Mouse (Mus musculus) cerebellum, postnatal 36 days (tissue): ENCODE measurements at regions not wholly inside any gene's neighbourhood (a gene's known extent, or its start where the extent isn't known, plus 50 kb on each side); places are given as distances from the start of the nearest gene placed in this dataset.
A peak's percentile ranks its signal among the peaks of the same experiment; 100 is the strongest.
"Not testable (repeated sequence)": the region's sequence is repeated elsewhere in the genome, so short reads cannot be mapped to it uniquely, and the experiment has no call there.

Source experiments
- DNase-seq, 2 experiments: peaks; one replicate each; pipeline ENCODE4 v3.0.0; 2021 to 2022; ENCODE audit warnings: mixed read lengths in 2 of 2

DNA sequence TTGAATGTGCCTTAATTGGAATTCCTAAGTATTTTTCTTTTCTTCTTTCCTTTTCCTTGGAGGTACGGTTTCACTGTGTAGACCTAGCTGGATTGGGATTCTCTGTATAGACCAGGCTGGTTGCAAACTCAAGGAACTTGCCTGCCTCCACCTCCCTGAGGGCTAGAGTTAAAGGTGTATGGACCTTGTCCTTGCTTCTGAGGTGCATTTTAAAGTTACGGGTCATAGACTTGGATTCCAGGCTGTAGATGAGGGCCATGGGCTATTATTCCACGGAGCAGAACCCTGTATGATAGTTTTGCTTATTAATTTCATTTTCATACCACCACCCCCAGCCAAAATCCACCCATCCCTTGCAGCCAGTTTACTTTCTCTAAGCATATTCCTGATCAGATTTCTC, 50.7 kb upstream of the Wdr26 start:
- no peak for DNase-seq

DNA sequence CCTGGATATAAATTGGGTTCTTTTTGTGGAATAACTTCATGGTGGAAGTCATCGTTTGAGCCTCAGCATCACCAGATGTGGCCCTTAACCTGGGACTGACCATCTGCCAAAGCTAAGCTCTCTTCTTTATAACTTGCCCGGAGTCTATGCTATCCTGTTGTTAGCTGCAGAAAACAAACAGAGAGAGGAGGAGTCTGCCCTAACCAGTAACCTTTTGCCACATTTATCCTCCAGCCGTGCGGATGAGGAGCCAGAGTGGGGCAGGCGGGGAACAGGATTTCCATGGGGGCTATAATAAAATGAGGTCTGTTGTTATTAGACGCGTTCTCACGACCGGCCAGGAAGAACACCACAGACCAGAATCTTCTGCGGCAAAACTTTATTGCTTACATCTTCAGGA, 51.4 kb upstream of the Wdr26 start:
- DNase-seq: no peak

DNA sequence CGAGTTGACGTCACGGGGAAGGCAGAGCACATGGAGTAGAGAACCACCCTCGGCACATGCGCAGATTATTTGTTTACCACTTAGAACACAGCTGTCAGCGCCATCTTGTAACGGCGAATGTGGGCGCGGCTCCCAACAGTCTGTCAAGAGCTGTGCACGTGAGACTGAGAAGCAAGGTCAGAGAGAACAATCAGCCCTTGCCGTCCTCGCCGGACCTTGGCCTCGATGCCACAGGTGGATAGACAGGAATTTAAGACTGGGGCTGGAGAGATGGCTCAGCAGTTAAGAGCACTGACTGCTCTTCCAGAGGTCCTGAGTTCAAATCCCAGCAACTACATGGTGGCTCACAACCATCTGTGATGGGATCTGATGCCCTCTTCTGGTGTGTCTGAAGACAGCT, 58.7 kb upstream of the Wdr26 start:
- DNase-seq: not testable (repeated sequence)

DNA sequence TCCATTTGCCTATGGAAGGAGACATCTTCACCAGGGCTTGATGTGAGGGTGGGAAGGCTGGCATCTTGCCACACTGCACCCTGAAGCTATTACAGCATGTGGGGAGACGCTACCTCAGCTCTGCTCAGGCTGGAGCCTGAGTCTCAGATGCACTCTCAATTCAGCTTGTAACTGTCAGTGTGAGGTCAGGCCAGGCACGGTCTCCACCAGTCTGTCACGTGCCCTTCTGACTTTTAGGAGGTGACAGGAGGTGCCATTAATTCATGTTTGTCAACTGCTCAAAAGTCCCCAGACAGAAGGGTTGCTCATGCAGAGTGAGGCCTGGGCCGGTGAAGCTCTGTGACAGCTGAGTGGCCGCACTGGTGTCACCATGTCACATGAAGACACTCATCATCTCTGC, 59.4 kb upstream of the Wdr26 start:
- DNase-seq: no peak

DNA sequence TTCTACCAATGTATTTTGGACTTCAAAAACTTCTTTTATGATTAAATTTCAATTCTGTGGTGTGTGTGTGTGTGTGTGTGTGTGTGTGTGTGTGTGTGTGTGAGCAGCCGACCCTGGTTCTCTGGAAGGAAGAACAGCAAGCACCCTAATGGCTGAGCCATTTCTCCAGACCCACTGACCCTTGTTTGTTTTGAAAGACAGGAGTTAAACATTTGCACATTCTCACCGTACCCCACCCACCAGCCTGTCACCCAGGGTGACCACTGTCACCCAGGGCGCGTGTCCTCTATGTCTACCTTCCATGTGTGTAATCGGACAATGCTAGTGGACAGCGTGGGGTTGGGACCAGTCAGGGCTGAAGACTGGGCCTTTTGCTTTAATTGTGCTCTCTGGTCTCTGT, 60.0 kb upstream of the Wdr26 start:
- DNase-seq: no peak

DNA sequence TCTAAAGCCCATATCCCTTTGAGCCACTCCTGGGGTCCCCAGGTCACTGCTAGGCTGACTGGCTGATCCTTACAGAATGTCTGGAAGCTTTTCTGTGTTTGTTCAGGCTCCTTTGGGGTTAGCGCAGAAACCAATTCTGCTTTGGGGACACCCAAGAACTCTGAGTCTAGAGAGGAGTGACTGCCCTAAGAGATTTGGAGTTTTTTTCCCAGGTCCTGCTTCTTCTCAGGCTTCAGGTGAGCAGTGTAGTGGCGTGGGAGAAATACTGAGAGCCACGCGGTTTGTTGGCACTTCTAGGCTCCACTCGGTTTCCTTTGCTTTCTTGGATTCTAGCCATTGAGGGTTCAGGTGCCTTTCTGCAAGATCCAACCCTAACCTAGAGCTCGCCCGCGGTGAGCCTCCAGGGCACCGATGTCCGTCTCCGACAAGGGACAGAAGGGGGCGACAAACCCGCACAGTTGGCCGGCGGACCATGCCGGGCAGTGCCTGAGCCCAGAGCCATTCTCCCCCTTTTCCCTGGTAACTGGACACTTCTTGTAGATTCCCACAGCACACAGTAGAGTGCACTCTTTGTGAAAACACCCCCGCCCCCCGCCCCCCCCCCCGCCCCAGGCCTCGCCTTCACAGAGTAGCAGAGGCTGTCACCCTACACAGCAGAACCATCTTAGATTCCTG, 61.0 kb upstream of the Wdr26 start:
- peak; percentile 80 to 81 for DNase-seq

DNA sequence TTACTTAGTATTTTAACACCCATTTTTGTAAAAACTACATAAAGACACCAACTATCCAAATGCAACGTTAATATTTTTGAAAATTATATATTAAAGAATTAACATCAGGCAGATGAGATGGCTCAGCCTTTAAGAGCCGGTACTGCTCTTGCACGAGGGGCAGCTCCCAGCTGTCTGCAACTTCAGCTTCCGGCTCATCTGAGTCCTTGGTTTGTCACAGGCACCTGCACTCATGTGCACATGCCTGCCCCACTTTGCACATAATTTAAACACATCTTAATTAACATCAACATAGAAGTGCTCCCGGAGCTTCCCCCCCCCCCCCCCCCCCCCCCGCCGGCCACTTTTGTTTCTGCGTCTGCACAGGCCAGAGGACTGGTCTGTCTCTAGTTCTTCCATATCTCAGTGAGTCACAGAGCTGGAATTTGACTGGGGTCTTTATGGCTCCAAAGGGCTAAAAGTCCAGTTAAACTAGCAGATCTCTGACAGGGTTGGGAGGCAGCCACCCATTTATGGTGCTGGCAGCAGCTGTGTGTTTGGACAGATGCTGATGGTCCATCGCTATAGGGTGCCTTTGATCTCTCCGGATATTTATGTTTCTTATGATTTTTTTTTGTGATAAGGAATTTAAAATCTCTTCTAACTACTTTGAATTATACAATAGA, 61.9 kb upstream of the Wdr26 start:
- DNase-seq: no peak

DNA sequence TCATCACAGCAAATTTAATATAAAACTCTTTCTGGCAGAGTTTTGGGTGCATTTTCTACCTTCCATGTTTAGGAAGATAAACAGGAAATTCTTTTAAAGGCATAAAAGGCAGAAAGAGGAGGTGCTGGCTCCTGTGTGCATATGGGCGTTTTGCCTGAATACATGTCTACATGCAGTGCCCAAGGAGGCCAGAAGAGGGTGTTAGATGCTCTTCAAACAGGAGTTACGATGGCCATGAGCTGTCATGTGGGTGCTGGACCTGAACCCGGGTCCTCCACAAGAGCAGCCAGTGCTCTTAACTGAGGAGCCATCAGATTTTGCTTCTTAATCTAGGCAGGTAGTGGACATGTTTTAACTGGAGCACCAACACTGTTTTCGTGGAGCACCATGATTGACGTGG, 69.0 kb upstream of the Wdr26 start:
- DNase-seq: no peak

DNA sequence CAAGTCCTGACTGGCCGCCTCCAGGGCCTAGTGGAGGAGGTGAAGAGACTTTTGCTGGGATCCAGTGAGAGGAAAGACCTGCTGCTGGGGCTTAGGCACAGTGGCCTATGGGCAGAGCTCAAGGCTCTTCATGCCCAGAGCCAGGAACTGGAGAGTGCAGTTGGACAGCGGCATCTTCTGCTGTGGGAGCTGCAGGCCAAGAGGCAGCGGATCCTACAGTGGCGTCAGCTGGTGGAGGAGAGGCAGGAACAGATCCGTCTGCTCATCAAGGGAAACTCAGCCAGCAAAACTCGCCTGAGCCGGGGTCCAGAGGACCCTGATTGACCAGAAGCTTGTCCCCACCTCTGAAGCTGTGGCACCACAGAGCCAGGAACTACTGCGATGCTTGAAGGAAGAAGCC, 69.4 kb upstream of the Cnih3 start:
- DNase-seq: not testable (repeated sequence)

DNA sequence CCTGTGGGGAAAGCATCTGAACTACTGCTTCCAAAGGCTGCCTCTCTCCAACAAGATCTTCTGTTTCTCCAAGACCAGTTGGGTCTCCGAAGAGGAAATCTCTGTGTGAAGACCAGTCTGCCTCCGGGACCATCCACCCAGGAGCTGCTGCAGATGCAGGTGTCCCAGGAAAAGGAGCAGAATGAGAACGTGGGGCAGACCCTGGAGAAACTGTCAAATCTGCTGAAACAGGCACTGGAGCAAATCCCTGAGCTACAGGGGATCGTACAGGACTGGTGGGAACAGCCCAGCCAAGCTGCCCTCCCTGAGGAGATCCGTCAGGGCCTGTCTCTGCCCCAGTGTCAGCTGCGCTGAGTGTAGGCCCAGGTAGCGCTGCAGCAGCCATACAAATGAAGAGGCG, 68.9 kb upstream of the Cnih3 start:
- DNase-seq: not testable (repeated sequence)

DNA sequence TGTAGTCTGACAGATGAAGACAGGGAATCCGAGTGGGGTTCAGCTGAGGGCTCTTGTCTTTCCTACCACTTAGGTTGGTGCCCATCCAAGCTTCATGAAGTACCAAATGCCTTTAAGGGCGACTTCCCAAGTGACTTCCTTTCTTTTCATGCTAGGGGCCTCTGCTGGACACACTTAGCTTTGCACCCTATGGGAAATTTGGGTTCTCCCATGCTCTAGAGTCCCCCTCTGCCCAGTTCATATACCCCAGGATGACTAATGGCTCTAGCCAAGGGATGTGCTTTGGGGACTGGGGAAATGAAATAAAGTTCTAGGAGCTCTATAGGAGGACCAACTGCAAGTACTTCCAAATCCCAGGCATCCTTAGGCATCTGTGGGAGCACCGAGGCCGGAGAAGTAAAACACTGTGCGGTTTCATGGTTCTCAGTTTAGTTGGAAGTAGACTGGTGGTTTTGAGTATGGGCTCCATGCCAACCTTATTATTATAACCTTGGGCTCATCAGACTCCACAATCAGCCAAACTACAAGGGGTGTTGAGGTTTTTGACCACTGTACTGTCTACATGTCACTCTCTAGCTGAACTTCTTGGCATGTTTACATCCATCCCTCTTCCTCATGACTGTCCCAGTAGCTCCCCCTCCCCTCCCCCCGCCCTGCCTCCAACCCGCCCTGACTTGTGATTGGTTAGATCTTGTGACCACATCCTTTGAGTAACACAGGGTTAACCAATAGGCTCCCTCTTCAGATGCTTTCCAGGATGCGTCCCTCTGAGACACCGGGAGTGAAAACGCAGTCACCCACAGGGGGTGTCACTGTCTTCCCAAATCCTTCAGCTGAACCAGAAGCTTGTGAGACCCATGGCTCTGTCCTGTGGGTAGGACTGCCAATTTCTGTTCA, 67.9 kb upstream of the Cnih3 start:
- DNase-seq: no peak

DNA sequence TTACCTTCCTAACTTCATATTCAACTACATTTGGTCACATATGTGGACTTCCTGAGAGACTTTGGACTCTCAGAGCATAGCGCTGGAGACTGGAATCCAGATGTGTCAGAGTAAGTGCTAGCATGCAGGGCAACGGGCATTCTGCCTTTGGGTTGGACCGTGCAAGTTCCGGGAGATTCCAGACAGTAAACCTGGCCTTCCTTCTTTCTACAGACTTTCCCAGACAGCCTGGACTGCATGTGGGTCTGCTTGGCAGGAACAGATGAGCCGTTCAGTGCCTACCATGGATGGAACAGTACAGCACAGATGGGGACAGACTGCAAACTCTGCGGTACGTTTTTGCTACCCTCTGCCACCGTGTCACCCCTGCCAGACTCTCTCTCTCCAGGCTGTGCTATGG, 66.8 kb upstream of the Cnih3 start:
- no peak for DNase-seq

DNA sequence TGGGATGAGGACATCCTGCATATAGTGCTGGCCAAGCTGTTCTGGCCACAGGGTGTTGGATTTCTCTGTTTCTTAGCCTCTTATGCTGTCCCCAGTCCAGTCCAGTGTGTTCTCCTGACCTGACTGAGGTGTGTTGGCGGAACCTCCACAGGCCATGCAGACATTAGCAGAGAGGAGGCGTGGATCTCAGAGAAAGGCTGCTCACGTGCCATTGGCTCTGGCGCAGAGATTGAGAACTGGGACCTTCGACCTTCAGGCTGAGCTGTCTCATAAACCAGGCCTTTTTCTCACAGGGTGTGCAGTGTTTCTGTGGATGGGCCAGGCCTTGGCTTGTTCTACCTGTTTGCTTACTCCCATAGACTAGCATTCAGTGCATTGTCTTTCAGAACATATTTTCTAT, 66.3 kb upstream of the Cnih3 start:
- no peak for DNase-seq

DNA sequence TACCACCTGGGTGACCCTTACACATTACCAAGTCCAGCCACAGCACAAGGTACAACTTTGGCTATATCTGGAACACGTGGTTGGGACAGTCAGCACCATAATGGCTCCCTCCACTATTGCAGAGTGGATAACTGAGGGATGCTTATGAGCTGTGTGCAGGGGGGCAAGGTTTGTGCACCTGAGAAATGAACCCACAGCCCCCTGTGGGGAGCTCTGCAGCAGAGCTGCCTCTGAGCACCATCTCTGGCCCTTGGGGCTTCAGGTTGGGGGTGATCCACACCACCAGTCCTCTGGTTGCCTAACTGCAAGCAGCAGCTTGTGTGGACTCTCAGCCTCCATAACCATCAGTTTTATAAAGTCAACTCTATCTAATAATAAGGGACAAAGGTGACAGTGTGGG, 65.3 kb upstream of the Cnih3 start:
- DNase-seq: no peak

DNA sequence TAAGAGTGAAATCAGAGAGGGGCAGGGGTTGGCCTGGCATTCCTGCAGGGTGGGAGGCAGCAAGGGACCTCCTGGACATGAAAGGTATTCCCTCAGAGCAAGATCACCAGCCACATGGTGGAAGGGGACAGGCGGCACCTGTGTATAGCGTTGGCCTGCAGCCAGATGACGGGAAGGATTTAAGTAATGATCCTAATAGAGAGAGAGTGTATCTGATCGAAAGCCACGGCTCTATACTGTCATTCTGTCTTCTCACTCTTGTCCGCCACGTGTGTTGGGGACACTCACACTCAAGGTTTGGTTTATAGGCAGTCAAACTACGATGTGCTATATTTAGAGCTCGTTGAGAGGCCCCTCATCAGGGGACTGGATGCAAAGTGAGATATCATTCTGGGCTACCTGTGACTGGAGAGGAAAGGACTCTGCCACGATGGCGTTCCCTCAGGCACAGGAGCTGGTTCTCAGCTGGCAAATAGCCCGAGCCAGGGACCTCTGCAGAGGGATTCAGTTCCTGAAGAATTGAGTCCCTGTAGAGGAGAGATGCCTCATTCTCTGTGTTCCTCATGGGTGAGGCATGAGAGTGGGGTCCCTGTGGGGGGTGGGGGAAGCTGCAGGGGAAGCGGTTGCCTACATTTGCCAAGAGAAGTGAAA, 62.9 kb upstream of the Cnih3 start:
- DNase-seq: no peak

DNA sequence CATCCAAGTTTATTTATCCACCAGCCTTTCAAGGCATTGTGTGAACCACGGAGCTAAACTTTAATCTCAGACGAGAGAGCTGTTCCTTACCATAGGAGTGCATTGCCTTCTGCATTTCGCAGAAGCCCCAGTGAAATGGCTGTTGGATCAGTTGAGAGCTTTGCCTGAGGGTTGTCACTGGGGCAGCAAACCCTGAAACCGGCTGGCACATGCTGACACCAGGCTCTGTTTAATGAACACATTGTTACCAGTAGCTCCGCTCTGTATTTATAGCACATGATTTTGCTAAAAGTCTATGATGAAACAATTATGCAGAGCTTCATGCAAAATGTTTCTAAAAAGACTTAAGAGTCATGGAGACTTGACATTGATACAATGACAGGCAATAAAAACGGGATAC, 61.2 kb upstream of the Cnih3 start:
- DNase-seq: no peak

DNA sequence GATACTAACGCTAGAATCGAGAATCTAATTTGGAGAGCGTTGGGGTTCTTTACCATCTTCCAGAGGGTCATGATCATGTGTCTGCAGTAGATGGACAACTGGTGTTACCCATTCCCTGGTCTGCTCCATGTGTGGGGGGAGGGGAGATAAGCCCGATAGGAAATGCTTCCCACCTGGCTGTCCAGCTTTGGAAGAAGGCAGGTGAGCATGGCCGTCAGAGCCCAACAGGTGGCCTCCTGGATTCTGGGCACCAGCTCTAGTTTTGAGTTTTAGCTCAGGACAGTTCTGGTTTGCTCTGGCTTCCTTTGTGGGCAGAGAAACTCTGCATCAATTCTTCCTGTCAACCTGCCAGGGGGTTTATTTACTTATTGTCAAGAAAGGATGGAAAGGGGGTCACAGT, 60.5 kb upstream of the Cnih3 start:
- DNase-seq: no peak

DNA sequence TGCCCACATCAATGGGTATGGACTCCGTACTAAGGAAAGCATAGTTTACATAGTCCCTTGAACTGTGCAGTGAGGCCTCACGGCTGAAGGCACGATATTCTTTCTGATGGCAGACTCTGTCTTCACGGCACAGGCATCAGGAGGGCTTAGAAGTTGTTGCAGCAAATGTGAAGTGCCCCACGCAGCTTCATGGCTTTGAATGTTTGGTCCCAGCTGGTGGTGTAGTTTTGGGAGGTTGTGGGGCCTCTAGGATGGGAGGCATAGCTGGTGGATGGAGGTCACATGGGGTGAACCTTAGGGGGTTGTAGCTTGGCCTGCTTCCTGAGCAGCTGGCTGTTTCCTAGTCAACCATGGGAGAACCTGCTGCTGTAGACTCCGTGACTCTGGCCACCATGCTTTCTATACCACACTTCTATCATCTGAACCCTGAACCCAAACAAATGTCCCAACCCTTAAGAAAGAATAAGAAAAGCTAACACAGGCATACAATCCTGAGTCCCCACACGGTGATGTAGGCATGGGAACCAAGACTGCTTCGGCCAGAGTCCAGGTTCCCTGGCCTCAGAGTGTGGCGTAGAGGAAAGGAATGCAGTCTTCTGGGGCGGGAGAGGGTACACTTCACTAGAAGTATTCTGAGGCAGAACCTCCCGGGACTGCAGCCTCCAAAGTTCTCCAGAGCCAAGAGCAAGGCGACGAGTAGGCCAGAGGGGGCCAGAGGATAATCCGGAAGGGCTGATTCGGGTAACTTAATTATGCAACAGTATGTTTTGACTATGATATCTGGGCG, 59.2 kb upstream of the Cnih3 start:
- no peak for DNase-seq

DNA sequence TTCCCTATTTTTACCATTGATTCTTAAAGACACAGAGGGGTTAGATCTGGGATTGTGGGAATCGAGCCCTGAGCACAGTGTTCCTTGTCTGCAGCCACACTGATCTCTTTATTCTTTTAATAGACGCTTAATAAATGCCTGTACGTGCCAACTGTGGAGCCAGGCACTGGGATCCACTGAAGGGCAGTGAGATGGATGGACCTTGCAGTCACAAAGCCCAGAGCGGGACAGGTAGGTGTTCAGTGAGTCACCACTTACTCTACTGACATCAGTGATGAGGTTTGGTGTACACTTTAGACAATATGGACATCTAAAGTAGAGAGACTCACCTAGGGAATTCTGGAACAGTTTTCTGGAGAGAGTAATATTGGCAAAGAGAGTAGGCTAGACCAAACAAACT, 56.8 kb upstream of the Cnih3 start:
- DNase-seq: no peak

DNA sequence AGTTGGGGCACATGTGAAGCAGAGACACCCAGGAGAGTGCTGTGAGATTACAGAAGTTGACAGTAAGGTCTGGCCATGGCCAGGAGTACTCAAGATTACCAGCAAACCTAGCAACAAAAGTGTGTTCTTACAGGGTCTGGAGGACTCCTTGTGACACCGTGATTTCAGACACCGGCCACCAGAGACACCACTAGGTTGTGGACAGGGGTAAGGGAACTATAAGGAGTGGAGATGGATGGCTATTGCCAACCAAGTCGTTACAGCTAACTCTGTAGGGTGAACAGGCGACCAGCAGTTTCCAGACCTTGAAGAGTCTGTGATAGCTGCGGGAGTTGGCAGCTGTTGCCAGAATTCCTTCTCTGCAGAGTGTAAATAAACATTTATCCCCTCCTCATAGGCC, 54.4 kb upstream of the Cnih3 start:
- DNase-seq: no peak

DNA sequence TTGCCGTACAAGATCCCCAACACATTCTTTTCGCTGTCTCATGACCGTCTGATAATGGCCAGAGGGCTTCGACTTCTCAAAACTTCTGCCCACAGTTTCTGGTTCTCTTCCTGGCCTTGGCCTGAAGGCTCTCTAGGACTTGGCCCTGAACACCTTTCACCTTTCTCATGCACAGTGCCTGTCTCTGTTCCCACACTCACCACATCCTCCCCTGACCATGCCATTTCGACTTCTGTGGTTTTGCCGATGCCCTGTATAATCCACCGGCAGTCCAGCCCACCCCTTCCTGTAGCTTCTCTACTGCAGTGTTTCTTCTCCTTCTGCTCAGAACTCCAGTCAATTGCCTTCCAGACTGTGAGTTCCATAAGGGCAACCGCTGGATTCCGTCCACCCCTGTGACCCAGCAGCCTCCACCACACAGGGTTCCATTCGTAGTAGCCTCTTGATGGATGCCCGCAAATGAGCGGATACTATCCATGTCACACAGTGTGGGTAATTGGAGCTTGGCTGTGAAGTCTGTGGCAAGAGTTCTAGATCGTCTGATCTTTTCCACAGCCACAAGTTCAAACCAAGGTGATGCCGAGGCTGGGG, 53.3 kb upstream of the Cnih3 start:
- DNase-seq: no peak

DNA sequence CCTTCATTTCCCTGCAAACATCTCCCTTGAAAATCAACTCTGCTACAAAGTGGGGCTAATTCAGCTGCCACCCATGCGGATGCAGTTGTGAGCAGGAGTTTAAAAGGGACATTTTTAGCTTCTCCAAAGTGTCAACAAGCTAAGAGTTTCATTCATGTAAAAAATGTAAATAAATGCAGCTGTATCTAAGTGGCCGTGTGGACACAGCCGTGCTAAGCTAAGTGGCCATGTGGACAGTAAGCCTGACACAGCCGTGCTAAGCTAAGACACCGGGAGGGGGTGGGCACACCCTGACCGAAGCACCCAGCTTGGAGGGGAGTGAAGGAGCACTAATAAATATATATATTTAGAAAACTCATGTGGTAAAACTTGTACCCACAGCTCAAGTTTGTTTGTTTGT, 52.6 kb upstream of the Cnih3 start:
- no peak for DNase-seq
